28 mouse cellular contexts compared by ENCODE assay signal in genomic region chr7:139101286-139101804, GRCm38 (mm10). TPM values are rescaled to one million over a fixed set of nuclear protein-coding genes. Genes with fewer than 3 reads are reported as not detected.
DNase-seq lines count a peak whose midpoint lies in the region; ATAC-seq and TF ChIP-seq lines count a peak whose summit lies in the region.
"Had no signal": no experiment of that assay in that cellular context is flagged by ENCODE, and none has a peak within 500 bp of the region (broad histone marks: within the 10 kb centered on the region; RNA-seq: fewer than 3 reads in every experiment).

No protein-coding gene starts in this region.

- no peaks in the 10 kb centered on the region for H3K27me3 ChIP-seq in hindbrain, embryonic 15.5 days
- no peaks in the 10 kb centered on the region for H3K27me3 ChIP-seq in hindbrain, embryonic 12.5 days
- H3K27me3 ChIP-seq: forebrain, embryonic 15.5 days; kidney, embryonic 15.5 days; limb, embryonic 15.5 days had no signal

- no peak for TF ChIP-seq CTCF in cortical plate, adult 2 months (IDR thresholded peaks at IDR 0.05; ENCODE audit: extremely low read depth, insufficient read depth, low read length)

- DNase-seq in cerebellum, postnatal 10 days = peak; percentile 41 to 47
- DNase-seq in cerebellum, adult 8-10 months = no peak
- peak; percentile 37 to 48 for DNase-seq in cerebellum, postnatal 25 days
- no peak for DNase-seq in natural killer cell, adult 2 months (ENCODE audit: low spot score in 2 of 2)
- DNase-seq: adrenal gland, postnatal 25 days; B cell, adult 2 months; gastrocnemius, adult 2 months; gastrocnemius, postnatal 36 days; heart, adult 18-20 months; heart, postnatal 4 days; kidney, adult 18-20 months; kidney, postnatal 25 days; lung, adult 2 months; lung, postnatal 10 days; retina, postnatal 1 day; right cerebral cortex, postnatal 14 days; thymus, postnatal 4 days had no signal

- no peaks in the 10 kb centered on the region for H3K9me3 ChIP-seq in hindbrain, embryonic 15.5 days
- no peaks in the 10 kb centered on the region for H3K9me3 ChIP-seq in hindbrain, embryonic 12.5 days (replicated peaks)
- H3K9me3 ChIP-seq: forebrain, embryonic 15.5 days; kidney, embryonic 15.5 days; limb, embryonic 10.5 days; limb, embryonic 15.5 days had no signal

- ATAC-seq in hindbrain, embryonic 15.5 days (ENCODE audit: low FRiP score, low read depth) = no peak
- ATAC-seq in hindbrain, embryonic 12.5 days (ENCODE audit: low FRiP score) = no peak
- ATAC-seq: forebrain, embryonic 15.5 days; midbrain, embryonic 16.5 days had no signal

- WGBS in hindbrain, embryonic 15.5 days = 81% methylated on average over 10 of the region's 10 CpGs
- WGBS in hindbrain, embryonic 12.5 days = 84% methylated on average over 10 of the region's 10 CpGs

- 0 out of 2 replicates have a peak overlapping the region, but pooled peaks have one; percentile 38 for H3K27ac ChIP-seq in hindbrain, embryonic 15.5 days (replicated peaks)
- H3K27ac ChIP-seq in hindbrain, embryonic 12.5 days = no peak overlapping the region
- no peak overlapping the region for H3K27ac ChIP-seq in cortical plate, adult 2 months (ENCODE audit: insufficient read depth, low read length)
- H3K27ac ChIP-seq: forebrain, embryonic 15.5 days; gastrocnemius, adult 2 months; kidney, embryonic 15.5 days; limb, embryonic 10.5 days; limb, embryonic 15.5 days; liver, embryonic 14.5 days; macrophage had no signal

- H3K4me3 ChIP-seq in hindbrain, embryonic 15.5 days = no peak overlapping the region
- no peak overlapping the region for H3K4me3 ChIP-seq in hindbrain, embryonic 12.5 days
- H3K4me3 ChIP-seq in cortical plate, adult 2 months (ENCODE audit: insufficient read depth, low read length) = no peak overlapping the region
- H3K4me3 ChIP-seq: forebrain, embryonic 15.5 days; gastrocnemius, adult 2 months; kidney, embryonic 15.5 days; limb, embryonic 10.5 days; limb, embryonic 15.5 days had no signal

- H3K36me3 ChIP-seq in hindbrain, embryonic 15.5 days = peaks cover 32% of the 10 kb centered on the region
- H3K36me3 ChIP-seq in hindbrain, embryonic 12.5 days = peaks cover 55% of the 10 kb centered on the region
- H3K36me3 ChIP-seq: kidney, embryonic 15.5 days; limb, embryonic 15.5 days had no signal

- no peak overlapping the region for H3K9ac ChIP-seq in hindbrain, embryonic 15.5 days
- no peak overlapping the region for H3K9ac ChIP-seq in hindbrain, embryonic 12.5 days
- H3K9ac ChIP-seq: forebrain, embryonic 15.5 days; kidney, embryonic 15.5 days; limb, embryonic 15.5 days; liver, embryonic 14.5 days had no signal

- H3K4me2 ChIP-seq in hindbrain, embryonic 15.5 days = no peak overlapping the region
- H3K4me2 ChIP-seq in hindbrain, embryonic 12.5 days (replicated peaks) = no peak overlapping the region
- H3K4me2 ChIP-seq: forebrain, embryonic 15.5 days; heart, embryonic 11.5 days; kidney, embryonic 15.5 days; limb, embryonic 15.5 days had no signal

- 0 out of 2 replicates have a peak, but pooled peaks have one; percentile 11 for TF ChIP-seq POLR2A in cortical plate, adult 2 months (IDR thresholded peaks at IDR 0.05; ENCODE audit: extremely low read depth, insufficient read depth, low read length)

- H3K4me1 ChIP-seq in hindbrain, embryonic 15.5 days (replicated peaks) = no peaks in the 10 kb centered on the region
- no peaks in the 10 kb centered on the region for H3K4me1 ChIP-seq in hindbrain, embryonic 12.5 days
- no peaks in the 10 kb centered on the region; the same call in 1 of the 2 replicates for H3K4me1 ChIP-seq in cortical plate, adult 2 months (ENCODE audit: control insufficient read depth, insufficient read depth, low read length)
- H3K4me1 ChIP-seq: forebrain, embryonic 15.5 days; kidney, embryonic 15.5 days; limb, embryonic 10.5 days; limb, embryonic 15.5 days had no signal

RNA-seq across cellular contexts. Expression of gene Dpysl4, which starts 15.5 kb away (rescaled TPM):
- polyA plus RNA-seq in hindbrain, embryonic 15.5 days (2015; fragmentation: Nextera tagmentation; extraction: Ambion mirVana) = 183 and 192 TPM in 2 replicates
- 269 TPM in 2 replicates for polyA plus RNA-seq in hindbrain, embryonic 12.5 days (2016; fragmentation: Nextera tagmentation; extraction: Ambion mirVana)
- polyA plus RNA-seq in cortical plate, adult 2 months (2012; rRNA removed) = 61.3 and 61.9 TPM in 2 replicates
- polyA plus RNA-seq: macrophage had no signal

Comparison
In these comparisons a context has a peak if more than half of its experiments do, and no peak if none do; other contexts are left out.
1. DNase-seq: peak in cerebellum, postnatal 10 days (2 of 2) and cerebellum, postnatal 25 days (2 of 2); none in cerebellum, adult 8-10 months (single experiment) and natural killer cell, adult 2 months (0 of 2).